Mouse (Mus musculus): Measurements from ENCODE around the gene 4930572O03Rik. TPM values are rescaled to one million over a fixed set of nuclear protein-coding genes. Genes with fewer than 3 reads are reported as not detected.
"Not testable (repeated sequence)": the region's sequence is repeated elsewhere in the genome, so short reads cannot be mapped to it uniquely, and the experiment has no call there.

The 4930572O03Rik gene
- not detected for total RNA-seq (2021)
- long read RNA-seq, experiment 1: 0 reads
- long read RNA-seq, experiment 2: 0 reads

DNA sequence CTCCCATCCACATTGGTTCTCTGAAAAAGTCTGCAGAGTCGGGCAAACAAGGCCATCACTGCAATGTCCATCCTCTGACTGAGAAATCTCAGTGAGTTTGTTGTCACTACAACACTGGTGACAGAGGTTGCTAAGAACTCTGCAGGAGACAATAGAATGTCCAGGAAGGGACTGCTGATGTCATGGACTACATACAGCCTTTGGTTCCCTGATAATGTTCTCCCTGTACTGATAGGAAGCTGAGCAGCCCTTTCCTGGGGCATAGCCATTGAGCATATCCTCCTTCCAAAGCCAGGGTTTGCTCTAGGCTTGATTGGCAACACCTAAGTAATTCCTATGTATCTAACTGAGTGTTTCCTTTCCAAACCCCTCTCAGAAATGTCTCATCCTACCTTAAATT is at the start of gene 4930572O03Rik:
TSS of gene 4930572O03Rik (minus strand) at position 101 of the 400 bp plus-strand sequence.
- DNase-seq (ENCODE audit: extremely low spot score in 1 of 2, low spot score in 2 of 2); intact Hi-C loops (cut with DNase I); H3K27ac ChIP-seq; H3K4me3 ChIP-seq: not testable (repeated sequence)

DNA sequence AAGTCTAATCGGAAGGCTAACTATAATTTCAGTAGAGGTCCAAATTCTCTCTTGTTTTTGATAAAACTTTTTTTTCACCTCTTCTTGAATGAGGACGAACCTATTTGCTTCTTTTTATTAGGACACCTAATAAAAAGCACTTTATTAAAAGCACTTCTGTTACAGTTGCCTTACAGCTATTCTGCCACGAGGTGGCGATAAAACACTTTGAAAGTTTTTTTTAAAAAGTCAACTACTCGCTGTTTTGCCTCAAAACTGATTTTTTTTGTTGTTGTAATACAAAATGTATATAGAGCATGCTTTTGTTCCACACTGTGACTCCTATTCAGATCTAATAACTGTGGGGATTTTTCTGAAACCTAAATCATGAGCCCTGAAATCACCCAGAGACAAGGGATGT is 46.0 kb upstream of the 4930572O03Rik start:
- H3K4me3 ChIP-seq; H3K27ac ChIP-seq; DNase-seq (ENCODE audit: extremely low spot score in 1 of 2, low spot score in 2 of 2): not testable (repeated sequence)
- peak; percentile 54 for TF ChIP-seq CTCF (IDR thresholded peaks at IDR 0.05)
- intact Hi-C loops (cut with DNase I): loop anchor here (5.0 to 10.0 kb wide), 2 partner anchors 589 to 1162 kb away; no protein-coding TSS in a partner anchor

DNA sequence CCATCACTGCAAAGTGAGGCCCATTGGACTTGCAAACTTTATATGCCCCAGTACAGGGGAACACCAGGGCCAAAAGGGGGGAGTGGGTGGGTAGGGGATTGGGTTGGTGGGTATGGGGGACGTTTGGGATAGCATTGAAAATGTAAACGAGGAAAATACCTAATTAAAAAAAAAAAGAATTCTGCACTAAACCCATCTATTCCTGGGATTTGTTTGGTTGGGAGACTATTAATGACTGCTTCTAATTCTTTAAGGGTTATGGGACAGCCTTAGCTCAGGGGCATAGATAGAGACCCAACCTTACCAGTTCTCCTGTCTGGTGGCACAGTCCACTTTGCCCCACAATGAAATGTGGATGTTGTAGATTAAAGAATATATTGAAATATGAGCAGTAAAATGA is 40.9 kb upstream of the 4930572O03Rik start:
- H3K27ac ChIP-seq; H3K4me3 ChIP-seq; intact Hi-C loops (cut with DNase I); DNase-seq (ENCODE audit: extremely low spot score in 1 of 2, low spot score in 2 of 2): not testable (repeated sequence)

DNA sequence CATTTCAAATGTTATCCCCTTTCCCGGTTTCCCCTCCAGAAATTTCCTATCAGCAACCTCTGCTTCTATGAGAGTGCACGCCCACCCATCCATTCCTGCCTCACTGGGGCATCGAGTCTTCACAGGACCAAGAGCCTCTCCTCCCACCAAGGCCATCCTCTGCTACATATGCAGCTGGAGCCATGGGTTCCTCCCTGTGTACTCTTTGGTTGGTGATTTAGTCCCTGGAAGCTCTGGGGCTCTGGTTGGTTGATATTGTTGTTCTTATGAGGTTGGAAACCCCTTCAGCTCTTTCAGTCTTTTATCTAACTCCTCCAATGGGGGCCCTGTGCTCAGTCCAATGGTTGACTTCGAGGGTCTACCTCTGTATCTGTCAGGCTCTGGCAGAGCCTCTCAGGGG is 35.0 kb upstream of the 4930572O03Rik start:
- H3K27ac ChIP-seq; intact Hi-C loops (cut with DNase I); DNase-seq (ENCODE audit: extremely low spot score in 1 of 2, low spot score in 2 of 2); H3K4me3 ChIP-seq: not testable (repeated sequence)

DNA sequence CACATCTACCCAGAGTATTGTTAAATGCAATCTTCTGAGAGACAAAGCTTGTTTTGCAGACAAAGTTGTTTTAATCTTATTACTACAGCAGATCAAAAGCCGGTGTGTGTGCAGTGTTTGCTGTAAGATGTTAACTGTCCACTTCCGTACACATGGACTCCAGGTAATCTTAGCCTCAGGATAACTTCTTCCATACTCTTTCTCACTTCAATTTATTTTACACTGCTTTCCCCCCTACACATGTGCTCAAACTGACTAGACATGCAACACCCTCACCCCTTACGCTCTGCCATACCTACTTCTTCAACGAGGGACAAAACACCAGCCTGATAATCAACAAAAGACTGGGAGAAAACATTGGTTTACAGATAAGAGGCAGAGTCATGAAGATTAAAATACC is 34.0 kb upstream of the 4930572O03Rik start:
- DNase-seq (ENCODE audit: extremely low spot score in 1 of 2, low spot score in 2 of 2); H3K27ac ChIP-seq; intact Hi-C loops (cut with DNase I); H3K4me3 ChIP-seq: not testable (repeated sequence)

DNA sequence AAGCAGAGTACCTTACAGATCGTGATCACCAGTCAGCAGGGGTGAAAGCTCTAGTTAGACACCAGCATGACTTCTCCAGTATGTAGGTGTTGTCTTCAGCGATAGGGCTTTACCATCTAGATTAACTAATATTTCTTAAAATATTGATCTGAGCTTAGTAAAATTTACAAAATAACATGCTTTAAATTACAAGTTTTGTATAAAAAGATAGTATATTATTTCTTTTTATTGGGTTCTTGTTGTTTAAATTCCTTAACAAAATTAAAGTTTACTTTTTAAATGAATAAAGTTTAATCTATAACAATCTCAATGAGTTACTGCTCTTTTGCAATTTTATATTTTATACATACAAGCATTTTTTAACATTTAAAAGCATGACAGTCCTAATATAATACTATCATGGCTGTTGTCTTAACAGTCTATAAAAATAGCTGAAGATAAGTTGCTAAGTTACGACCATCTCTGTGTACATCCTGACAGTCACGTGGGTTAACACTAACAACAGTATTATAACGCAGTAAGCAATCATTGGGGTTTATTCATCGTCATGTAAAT is 32.9 kb upstream of the 4930572O03Rik start:
- DNase-seq (ENCODE audit: extremely low spot score in 1 of 2, low spot score in 2 of 2); intact Hi-C loops (cut with DNase I); H3K4me3 ChIP-seq; H3K27ac ChIP-seq: not testable (repeated sequence)

DNA sequence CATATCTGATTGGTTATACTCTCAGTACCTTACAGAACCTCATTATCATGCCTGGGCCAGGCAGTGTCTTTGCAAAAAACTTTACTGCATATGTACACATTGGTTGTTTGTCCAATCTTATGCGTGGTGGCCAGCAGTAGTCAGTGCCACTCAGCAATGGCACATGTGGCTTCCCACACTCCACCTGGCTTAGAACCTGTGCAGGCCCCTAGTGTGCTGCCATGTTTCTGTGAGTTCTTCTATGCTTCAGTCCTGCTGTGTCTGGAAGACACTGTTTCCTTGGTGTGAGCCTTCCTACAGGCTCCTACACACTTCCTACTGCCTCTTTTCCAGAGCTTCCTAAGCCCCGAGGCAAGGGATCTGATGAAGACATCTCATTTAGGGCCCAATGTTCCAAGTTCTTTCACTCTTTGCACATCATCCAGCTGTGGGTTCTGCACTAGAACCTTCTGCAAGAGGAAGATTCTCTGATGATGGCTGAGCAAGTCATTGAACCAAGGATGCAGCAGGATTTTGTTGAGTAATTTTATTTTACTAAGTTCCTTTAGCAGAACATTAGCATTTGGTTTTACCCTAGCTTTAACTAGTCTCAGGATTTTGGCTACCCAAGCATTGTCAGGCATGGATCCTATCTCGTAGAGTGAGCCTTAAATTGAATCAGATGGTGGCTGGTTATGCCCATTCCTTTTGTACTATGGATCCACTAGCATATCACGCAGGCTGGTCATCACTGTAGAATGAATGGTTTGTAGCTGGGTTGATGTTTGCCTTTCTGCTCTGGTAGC is 32.2 kb upstream of the 4930572O03Rik start:
- H3K4me3 ChIP-seq; intact Hi-C loops (cut with DNase I); H3K27ac ChIP-seq; DNase-seq (ENCODE audit: extremely low spot score in 1 of 2, low spot score in 2 of 2): not testable (repeated sequence)

DNA sequence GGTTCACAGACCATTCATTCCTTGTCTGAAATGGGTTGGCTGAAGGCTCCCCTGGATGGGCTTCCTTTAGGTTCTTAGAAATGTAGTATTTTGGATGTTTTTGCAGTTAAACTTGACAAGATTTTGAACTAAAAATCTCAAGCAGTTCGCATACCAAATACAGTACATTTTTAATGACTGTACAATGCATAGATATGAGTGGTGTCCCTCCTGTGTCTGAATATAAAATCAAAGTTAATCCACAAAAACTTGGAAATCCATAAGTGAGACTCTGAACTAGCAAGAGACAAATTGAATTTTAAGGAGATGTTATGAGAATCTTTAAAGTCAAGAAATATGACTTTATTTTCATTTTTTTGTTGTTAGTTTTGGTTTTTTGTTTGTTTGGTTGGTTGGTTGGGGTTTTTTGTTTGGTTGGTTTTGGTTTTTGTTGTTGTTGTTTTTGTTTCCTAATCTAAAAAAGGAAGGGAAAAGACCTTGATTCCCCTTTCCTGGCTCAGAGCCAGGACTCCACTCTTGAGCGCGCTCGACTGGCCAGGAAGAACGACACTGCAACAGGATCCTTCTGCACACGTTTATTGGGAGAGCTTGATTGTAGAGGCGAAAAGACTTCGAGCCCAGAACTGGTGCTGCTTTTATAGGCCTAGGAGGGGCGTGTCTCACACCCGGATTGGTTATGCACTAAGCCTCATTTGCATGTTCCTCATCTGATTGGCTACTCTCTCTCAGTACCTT is 24.6 kb upstream of the 4930572O03Rik start:
- intact Hi-C loops (cut with DNase I); H3K4me3 ChIP-seq; DNase-seq (ENCODE audit: extremely low spot score in 1 of 2, low spot score in 2 of 2); H3K27ac ChIP-seq: not testable (repeated sequence)

DNA sequence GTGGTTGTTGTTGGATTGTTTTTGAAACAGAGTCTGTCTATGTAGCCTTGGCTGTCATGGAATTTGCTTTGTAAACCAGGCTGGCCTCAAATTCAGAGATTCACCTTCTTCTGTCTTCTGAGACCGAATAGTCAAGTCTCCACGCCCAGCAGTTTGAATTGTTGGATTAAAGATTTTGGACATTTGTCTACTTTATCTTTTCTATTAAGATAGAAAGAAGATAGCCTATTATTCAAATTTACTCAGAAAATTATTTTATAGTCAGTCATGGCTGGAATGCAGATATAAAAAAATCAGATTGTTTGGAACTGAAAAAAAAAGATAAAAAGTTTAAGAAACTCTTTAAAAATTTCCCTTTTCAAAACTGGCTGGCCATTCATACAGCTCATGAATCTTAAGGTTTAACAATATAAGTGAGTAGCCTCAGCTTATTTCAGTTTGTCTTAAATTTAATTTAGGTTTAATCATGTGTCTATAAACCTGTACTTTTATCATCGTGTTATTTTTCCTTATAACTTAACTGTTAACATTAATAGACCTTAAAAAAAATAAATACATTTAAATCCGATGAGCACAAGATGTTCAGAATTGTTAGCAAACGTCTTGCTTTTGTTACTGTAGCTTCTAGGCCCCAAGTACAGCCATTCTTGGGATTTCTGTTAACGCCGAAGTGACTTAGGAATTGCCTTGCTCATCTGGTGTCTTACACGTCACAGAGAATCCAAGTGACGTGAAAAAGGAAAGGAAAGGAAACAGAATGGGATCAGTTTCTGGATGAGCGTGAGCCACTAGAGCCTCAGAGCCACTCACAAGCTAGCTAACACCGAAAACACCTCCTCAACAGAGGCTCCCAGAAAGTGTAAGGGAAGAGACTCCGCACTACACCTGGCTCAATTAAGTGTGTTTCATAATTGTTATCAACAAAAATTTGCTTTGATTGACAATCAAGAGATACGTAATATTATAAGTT is 23.4 kb upstream of the 4930572O03Rik start:
- H3K27ac ChIP-seq; DNase-seq (ENCODE audit: extremely low spot score in 1 of 2, low spot score in 2 of 2); intact Hi-C loops (cut with DNase I); H3K4me3 ChIP-seq: not testable (repeated sequence)

DNA sequence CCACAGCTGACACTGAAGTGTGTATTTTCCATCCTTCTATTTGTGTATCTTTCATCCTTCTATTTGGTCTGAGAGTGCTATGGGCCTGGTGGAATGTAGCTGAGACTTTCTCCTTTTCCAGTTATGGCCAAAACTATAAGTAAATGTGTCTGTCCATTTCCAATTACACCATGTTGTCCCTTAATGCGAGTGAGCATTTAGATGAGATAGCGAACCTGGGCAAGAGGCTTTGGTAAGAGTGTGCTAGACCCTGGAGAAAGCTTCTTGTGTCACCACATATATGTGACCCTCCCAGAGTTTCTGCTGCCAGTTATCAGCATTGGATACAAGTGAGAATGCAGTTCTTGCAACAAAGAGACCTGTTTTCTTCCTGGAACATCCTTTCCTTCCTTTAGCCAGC is 22.0 kb upstream of the 4930572O03Rik start:
- DNase-seq (ENCODE audit: extremely low spot score in 1 of 2, low spot score in 2 of 2); H3K27ac ChIP-seq; H3K4me3 ChIP-seq; intact Hi-C loops (cut with DNase I): not testable (repeated sequence)

DNA sequence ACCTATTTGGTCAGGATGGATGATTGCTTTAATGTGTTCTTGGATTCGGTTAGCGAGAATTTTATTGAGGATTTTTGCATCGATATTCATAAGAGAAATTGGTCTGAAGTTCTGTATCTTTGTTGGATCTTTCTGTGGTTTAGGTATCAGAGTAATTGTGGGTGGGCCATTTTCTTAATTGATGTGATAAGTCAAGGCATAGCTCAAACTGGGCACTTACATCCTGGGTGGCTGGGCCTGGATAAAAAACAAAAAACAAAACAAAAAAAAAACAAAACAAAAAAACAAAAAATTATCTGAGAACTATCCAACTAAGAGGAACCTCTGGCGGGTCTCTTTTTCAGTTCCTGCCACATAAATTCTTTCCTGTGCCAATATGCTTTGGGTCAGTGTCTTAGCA is 20.9 kb upstream of the 4930572O03Rik start:
- H3K4me3 ChIP-seq; intact Hi-C loops (cut with DNase I); H3K27ac ChIP-seq; DNase-seq (ENCODE audit: extremely low spot score in 1 of 2, low spot score in 2 of 2): not testable (repeated sequence)

DNA sequence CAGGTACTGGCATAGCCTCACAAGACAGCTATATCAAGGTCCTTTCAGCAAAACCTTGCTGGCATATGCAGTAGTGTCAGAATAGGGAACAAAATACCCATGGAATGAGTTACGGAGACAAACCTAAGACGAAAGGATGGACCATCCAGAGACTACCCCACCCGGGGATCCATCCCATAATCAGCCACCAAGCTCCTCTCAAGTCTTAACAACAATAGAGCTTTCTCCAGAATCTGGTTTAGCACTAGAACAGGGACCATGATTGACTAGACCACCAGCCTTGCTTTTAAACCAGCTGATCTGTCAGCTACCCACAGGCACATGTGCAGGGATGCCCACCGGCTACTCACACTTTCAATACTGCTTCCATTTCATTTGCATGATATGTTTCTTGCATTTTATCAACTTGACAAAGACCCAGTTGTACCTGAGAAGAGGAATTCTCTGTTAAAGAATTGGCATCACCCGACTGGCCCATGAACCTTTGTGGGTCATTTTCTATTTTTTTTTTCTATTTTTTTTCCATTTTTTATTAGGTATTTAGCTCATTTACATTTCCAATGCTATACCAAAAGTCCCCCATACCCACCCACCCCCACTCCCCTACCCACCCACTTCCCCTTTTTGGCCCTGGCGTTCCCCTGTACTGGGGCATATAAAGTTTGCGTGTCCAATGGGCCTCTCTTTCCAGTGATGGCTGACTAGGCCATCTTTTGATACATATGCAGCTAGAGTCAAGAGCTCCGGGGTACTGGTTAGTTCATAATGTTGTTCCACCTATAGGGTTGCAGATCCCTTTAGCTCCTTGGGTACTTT is 17.8 kb upstream of the 4930572O03Rik start:
- intact Hi-C loops (cut with DNase I); H3K4me3 ChIP-seq; DNase-seq (ENCODE audit: extremely low spot score in 1 of 2, low spot score in 2 of 2); H3K27ac ChIP-seq: not testable (repeated sequence)

DNA sequence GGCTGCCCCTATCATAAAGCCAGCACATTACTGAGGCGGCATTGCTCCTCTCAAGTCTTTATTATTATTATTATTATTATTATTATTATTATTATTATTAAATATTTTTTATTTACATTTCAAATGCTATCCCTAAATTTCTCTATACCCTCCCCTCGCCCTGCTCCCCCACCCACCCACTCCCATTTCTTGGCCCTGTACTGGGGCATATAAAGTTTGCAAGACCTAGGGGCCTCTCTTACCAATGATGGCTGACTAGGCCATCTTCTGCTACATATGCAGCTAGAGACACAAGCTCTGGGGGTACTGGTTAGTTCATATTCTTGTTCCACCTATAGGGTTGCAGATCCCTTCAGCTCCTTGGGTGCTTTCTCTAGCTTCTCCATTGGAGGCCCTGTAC is 17.1 kb upstream of the 4930572O03Rik start:
- H3K4me3 ChIP-seq: not testable (repeated sequence)

DNA sequence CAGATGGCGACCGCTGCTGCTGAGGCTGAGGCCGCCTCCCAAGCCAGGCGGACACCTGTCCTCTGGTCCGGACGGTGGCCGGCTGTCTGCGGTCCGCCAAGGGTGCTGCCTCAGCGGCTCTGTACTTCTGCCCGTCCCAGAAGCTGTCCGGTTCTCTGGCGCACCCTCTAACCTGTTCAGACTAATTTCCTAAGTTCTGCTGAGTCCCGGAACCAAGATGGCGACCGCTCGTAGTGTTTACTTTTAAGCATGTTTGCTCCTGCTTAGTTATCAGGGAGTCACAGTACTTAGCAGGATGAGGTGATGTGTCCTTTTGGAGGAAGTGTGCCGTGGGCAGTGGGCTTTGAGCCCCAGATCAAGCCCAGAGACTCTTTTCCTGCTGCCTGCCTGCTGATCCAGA is 13.9 kb upstream of the 4930572O03Rik start:
- intact Hi-C loops (cut with DNase I); H3K27ac ChIP-seq; H3K4me3 ChIP-seq; DNase-seq (ENCODE audit: extremely low spot score in 1 of 2, low spot score in 2 of 2): not testable (repeated sequence)

More for the DNA sequence above, 17.1 kb upstream of the 4930572O03Rik start:
- DNase-seq (ENCODE audit: extremely low spot score in 1 of 2, low spot score in 2 of 2); intact Hi-C loops (cut with DNase I); H3K27ac ChIP-seq: not testable (repeated sequence)

DNA sequence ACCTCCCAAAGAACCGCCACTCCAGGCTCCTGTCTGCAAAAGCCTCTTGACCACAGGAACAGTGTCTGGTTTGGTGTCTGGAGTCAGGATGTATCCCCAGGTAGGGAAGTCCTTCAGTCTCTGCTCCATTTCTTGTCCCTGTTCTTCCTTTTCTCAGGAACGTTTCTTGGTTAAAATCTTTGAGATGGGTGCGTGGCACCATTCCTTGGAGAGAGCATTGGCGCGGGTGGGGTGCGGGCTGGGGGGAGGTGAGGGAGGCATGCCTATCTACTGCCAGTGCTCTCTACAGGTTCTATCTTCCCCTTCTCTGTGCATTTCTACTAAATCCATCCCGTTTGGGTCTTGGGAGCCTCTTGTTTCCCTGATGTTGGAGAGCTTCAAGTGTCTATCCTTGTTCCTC is 7.0 kb upstream of the 4930572O03Rik start:
- H3K27ac ChIP-seq; intact Hi-C loops (cut with DNase I); DNase-seq (ENCODE audit: extremely low spot score in 1 of 2, low spot score in 2 of 2); H3K4me3 ChIP-seq: not testable (repeated sequence)

All from left cerebral cortex, adult 2 months (tissue).